Mouse (Mus musculus): Measurements from ENCODE around the gene Klhl26. TPM values are rescaled to one million over a fixed set of nuclear protein-coding genes. Genes with fewer than 3 reads are reported as not detected.

Klhl26 gene
- polyA plus RNA-seq (2012): 10.0 and 10.8 TPM in 2 replicates

DNA sequence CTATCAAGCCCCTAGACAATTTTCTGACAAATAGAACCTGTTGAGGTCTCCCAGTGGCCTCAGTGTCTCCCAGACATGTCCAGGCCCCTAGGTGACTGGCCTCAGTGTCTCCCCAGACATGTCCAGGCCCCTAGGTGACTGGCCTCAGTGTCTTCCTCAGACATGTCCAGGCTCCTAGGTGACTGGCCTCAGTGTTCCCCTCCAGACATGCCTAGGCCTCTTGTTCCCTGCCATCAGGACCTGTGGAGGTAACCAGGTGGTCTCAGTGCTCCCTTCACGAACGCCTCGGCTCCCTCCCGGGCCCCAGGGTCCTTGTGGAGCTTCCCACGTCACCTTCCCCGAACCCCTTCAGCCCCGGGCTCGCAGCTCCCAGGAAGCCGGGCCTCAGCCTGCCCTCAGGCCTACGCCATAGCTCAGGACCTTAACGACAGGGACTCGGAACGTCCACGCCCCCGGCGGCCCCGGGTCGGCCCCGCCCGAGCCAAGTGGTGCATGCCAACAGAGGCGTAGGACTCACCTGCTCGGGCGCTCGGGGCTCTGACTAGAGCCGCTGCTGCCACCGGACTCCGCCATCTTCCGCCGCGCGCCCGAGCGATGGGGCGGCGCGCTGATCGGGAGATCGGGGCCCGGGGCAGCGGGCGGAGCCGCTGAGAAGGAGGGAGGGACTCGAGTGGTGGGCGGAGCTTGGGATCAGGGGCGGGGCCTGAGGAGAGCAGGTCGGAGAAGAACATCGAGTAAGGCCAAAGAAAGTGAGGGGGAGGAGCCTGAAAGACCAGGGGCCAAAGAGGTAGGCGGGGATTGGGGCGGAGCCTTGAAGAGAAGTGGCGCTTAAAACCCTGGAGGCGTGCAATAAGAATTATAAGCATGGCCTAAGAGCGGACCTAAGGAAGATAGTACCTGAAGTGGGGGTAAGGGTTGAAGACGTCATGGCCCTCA lies at the start of gene Klhl26:
Gene Klhl26, minus strand, starts transcription at position 636 of the 936 bp plus-strand sequence.
- no peak for TF ChIP-seq GATA1 (IDR thresholded peaks at IDR 0.05; ENCODE audit: low read length)

DNA sequence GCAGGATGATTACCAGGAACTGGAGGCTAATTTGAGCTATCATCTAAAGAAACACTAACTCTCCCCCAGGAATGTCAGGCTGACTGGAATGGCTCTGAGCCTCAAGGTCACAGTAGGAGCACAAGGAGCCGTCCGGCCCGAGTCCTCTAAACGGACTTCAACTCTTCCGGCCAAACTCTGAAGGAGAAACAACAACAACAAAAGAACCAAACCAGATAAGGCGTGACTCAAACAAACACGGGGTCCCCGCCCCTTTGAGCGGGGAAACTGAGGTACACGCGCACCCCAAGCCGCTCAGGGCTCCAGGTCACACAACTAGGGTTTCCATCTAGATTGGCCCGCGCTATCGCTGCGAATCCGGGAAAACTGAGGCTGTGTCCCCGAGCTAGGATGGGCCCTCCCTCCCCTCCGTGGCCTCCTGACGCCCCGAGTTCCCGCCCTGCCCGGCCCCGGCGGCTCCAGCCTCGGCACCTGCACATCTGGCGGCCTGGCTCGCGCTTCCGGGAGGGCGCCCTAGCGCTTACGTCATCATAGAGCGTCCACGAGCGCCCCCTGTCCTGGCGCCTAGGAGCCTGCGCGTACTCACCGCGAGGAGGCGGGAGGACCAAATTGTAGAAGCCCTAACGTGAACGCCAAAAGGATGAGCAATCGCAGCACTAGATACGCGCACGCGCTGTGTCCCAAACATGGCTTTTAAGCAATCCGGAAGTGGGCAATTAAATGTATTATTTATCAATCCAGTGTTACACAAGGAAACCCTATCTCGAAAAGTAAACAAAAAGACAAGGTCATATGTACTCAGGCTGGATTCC lies 46.0 kb upstream of the Klhl26 start:
- TF ChIP-seq GATA1 (IDR thresholded peaks at IDR 0.05; ENCODE audit: low read length): no peak

DNA sequence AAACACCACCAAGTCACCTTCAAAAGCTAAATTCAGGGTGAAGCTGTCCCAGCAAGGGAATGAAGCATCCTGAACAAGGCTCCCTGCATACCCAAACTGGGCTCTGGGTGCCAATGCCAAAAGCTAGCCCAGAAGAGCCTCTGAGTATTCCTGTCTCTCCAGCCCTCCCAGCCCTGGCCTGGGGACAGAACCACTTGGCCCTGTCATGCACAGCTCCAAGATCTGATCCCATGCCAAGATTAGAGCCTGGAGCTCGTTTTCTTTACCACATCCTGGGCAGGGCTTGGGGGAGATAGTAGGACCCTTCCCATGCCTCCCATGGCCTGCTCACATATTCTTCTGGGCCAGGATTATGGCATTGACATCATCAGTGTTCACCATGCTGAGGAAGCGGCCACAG lies 42.8 kb upstream of the Klhl26 start:
- no peak for TF ChIP-seq GATA1 (IDR thresholded peaks at IDR 0.05; ENCODE audit: low read length)

DNA sequence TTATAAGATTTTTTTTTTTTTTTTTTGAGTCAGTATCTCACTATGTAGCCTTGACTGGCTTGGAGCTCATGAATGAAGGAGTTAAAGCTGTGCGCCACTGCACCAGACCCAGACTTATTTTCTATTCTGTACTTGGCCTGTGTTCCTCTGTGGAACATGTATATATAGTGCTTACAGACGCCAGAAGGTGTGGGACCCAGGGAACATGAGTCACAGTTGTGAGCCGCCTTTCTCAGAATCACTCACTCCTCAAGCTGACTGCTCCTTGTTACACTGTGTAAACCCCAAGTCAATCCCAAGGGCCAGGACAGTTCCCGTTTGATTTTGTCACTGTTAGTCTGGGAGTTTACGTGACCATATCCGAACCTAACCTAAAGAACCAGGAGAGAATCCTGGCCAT lies 42.3 kb upstream of the Klhl26 start:
- no peak for TF ChIP-seq GATA1 (IDR thresholded peaks at IDR 0.05; ENCODE audit: low read length)

DNA sequence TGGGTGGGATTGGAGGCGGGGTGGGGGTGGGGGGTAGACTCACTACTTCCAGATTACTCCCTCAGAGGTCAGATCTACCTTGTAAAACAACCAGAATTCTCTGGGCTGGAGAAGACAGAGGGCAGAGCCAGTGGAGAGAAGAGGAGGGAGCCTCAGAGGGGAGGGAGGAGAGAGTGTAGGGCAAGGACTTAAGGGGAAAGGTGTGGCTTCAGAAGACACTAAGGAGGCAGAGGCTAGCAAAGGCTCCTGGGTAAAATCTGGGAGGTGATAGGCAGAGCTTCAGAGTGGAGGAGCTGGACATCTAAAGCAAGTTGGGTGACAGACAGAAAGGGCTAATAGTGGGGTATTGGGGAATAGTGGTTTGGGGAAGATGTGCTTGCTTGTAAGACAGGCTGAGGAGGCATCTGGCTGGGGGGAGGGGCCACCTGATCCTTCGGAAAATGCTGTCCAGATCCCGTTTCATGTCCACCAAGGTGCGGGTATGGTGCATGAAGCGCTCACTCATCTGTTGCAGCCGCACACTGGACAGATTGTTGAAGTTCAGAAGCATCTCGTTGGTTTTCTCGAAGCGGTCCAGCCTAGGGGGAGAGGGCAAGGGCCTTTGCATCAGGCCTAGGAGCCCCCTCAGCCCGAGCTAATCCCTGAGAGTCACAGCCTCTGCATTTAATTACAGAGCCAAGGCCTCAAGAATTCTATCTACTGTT lies 41.3 kb upstream of the Klhl26 start:
- no peak for TF ChIP-seq GATA1 (IDR thresholded peaks at IDR 0.05; ENCODE audit: low read length)

DNA sequence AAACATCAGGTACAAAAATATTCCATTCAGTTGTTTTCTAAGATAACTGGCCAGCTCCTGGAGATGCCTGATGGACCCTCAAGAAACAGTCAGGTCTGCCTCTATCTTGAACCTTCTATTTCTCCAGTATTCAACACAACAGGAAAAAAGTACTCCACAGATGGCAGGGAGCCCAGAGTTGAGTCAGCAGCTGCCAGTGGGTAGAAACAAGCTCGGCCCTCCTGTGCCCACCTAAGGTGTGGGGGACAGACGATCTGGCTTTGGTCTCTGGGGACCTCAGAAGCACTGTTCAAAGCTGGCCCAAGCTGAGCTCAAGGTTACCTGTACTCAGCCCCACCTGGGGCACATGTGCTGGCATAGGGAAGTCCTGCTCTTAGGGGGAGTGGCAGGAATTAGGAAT lies 36.7 kb upstream of the Klhl26 start:
- TF ChIP-seq GATA1 (IDR thresholded peaks at IDR 0.05; ENCODE audit: low read length): no peak

DNA sequence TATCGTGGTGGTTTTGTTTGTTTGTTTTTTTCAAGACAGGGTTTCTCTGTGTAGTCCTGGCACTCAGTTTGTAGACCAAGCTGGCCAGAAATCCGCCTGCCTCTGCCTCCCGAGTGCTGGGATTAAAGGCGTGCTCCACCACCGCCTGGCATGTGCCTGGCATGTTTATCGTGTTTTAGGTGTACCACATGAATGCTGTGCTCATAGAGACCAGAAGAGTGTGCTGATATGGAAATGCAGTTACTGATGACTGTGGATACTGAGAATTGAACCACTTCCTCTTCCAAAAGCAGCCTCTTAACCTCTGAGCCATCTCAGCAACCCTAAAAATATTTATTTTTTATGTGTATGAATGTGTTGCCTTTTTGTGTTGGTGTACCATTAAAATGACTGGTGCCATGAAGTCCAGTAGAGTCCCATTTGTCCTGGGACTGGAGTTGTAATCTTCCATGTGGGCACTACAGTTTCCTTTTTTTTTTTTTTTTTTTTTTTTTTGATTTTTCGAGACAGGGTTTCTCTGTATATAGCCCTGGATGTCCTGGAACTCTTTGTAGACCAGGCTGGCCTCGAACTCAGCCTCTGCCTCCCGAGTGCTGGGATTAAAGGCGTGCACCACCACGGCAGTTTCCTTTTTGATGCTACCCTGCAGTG lies 35.6 kb upstream of the Klhl26 start:
- no peak for TF ChIP-seq GATA1 (IDR thresholded peaks at IDR 0.05; ENCODE audit: low read length)

DNA sequence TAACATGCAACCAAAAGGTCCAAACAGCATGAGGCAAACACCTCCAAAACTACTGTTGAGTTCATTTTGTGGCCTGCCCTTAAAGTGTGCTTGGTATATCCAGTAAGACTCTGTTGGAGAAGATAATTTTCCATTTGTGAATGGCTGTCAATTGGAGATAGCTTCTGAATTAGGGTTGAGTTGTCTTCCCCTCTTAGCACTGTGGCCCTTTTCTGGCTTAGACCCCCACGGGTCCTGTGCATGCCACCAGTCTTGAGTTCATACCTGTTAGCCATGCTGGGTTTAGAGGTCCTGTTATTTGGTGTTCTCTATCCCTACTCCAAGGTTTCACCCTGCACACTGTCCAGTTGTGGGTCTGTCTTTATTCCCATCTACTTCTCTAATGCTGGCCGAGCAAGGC lies 35.0 kb upstream of the Klhl26 start:
- no peak for TF ChIP-seq GATA1 (IDR thresholded peaks at IDR 0.05; ENCODE audit: low read length)

DNA sequence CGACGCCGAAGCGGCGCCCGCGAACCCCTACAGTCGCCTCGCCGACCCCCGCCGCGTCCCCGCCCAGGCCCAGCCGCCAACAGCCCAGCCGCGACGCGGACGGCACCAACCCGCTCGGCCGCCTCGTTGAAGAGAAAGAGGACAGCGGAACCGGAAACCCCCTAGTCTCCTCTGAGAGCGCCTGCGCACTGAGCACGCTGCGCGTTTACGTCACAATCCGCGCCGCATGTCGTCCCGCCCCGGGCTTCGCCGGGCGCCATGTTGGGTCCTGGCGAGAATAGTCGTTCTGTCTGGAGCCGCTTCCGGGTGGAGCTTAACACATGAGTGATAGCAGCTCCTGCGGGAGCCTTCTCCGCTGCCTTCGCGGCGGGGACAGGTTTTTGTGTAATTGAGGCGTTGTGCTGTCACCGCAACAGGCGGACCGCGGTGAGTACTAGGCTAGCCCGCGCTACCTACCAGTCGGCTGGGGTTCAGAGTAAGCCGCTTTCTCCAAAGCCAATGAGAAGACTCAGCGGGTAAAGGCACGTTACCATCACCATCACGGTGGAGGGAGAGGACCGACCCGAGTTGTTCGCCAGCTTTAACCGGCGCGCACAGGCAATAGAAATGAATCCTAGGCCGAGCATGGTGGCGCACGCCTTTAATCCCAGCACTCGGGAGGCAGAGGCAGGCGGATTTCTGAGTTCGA lies 33.6 kb upstream of the Klhl26 start, which contains the start of gene Uba52:
Gene Uba52, minus strand, starts transcription at position 574 of the 688 bp plus-strand sequence.
- no peak for TF ChIP-seq GATA1 (IDR thresholded peaks at IDR 0.05; ENCODE audit: low read length)

DNA sequence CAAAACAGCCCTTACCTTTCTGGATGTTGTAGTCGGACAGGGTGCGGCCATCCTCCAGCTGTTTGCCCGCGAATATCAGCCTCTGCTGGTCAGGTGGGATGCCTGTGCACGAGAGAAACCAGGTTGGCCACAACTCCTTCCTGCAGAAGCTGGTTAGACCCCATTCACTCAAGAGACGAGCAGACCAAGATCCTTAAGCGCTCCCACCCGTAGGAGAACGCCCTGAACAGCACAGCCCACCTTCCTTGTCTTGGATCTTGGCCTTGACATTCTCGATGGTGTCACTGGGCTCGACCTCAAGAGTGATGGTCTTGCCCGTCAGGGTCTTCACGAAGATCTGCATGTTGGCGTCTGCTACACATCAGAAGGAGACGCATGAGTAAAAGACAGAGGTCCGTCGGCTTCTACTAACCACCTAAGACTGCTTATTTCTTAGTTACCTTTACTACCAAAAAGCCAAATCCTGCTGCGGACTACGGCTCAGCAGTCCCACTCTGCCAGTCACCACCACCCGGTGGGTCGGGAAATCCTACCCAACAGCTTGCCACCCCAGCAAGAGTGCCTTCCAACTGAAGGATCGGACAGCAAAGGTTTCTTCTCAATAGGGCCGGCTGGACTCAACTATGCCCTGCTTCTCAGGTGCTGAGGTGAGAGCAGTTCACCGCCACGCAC lies 32.6 kb upstream of the Klhl26 start:
- TF ChIP-seq GATA1 (IDR thresholded peaks at IDR 0.05; ENCODE audit: low read length): no peak

DNA sequence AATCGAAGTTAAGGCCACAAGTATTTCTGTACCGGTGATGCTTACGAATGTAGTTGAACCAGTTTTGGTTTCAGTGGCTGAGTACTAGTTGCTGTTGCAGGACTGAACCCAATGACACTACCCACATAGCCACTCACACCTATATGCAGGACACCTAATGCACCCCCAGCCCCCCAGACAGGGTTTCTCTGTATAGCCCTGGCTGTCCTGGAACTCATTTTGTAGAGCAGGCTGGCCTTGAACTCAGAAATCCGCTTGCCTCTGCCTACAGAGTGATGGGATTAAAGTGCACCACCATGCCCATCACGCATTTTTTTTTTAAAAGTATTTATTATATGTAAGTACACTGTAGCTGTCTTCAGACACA lies 30.2 kb upstream of the Klhl26 start:
- TF ChIP-seq GATA1 (IDR thresholded peaks at IDR 0.05; ENCODE audit: low read length): no peak

DNA sequence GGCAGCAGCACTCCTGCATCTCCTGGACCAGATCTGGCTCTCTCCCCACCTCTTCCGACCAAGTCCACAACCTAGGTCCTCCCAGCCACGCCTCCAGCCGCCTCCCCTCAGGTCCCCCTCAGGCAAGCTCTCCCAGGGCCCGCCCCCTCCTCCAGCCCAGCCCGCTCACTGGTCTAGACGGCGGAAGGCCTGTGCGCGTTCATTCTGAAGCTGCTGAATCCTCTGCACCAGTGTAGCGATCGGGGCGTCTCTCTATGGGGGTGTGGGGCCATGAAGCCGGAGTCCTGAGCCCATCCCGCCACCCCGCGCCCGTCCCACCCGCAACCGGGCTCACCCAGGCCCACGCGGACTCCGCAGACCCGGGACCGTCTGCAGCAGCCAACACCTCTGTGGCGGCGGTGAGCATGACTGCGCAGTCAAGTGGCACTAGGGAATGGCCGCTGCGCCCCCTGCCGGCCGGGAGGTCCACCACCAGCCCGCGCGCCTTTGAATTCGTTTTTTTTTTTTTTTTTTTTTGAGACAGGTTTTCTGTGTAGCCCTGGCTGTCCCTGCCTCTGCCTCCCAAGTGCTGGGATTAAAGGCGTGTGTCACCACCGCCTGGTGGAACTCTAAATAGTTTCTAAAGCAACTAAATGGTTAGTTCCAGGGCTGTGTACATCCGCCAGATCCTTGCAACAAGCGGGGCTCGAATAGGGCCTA lies 29.7 kb upstream of the Klhl26 start, which contains the start of gene Rex1bd:
Gene Rex1bd, minus strand, starts transcription at position 425 of the 699 bp plus-strand sequence.
- no peak for TF ChIP-seq GATA1 (IDR thresholded peaks at IDR 0.05; ENCODE audit: low read length)

DNA sequence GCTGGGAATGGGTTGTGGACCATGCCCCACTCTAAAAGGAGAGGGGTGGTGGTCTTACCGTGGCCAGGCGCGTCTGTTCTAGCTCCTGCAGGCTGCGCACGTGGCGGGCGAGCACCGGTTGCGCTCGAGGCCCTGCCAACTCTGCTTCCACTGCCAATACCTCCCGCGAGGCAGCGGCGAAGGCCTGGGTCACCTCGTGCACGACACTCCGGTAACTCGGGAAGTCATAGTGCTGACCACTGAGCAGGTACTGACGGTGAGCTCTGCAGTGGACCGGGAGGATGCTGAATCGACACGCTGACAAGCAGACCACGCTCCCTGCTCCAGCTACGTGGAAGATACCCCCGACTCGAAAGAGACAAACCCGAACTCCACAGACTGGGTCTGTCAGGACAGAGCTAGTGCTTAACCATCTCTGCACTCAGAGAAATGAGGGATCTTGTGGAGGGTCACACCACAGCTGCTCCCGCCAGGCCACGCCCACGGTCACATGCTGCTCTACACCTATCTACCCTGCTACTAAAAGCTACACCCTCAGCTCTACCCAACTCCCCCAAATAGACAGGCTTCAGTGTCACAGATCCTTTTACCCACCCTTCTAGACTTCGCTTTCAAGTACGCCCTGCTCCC lies 29.0 kb upstream of the Klhl26 start:
- no peak for TF ChIP-seq GATA1 (IDR thresholded peaks at IDR 0.05; ENCODE audit: low read length)

Data from G1E-ER4 (cell line).